Mouse (Mus musculus): ENCODE measurements around the gene Prkn. TPM values are rescaled to one million over a fixed set of nuclear protein-coding genes. Genes with fewer than 3 reads are reported as not detected.

The Prkn gene
- total and polyA plus RNA-seq, 3 experiments, result 4.5 to 10.6 (median 10.3) TPM

- no peak for DNase-seq
- intact Hi-C loops (cut with DNase I), result no loop called here
These were observed 839.5 kb downstream of the Prkn start for GRCm38 (mm10) chr17:11679716-11680115.

GRCm38 (mm10) chr17:11680456-11680855 is 840.3 kb downstream of the Prkn start:
- Histone ChIP-seq H3K79me2 (replicated peaks; ENCODE audit: control insufficient read depth, insufficient read depth, low read length) (no peaks in the 10 kb centered on the region), H3K9ac (ENCODE audit: low read depth, low read length) (no peak overlapping the region), H3K4me3 (no peak overlapping the region), H3K36me3 (ENCODE audit: control insufficient read depth, insufficient read depth, low read length) (no peaks in the 10 kb centered on the region), H3K27ac (no peak overlapping the region), H3K4me1 (ENCODE audit: control insufficient read depth, insufficient read depth, low read length) (no peaks in the 10 kb centered on the region), H3K27me3 (ENCODE audit: control insufficient read depth, insufficient read depth, low read length) (no peaks in the 10 kb centered on the region)
- TF ChIP-seq POLR2A (IDR thresholded peaks at IDR 0.05; ENCODE audit: insufficient read depth, low read depth, low read length) (no peak), EP300 (IDR thresholded peaks at IDR 0.05; ENCODE audit: insufficient read depth, low read depth, low read length) (no peak), CTCF (IDR thresholded peaks at IDR 0.05) (no peak)
- intact Hi-C loops (cut with DNase I), result no loop called here
- no peak for DNase-seq
- WGBS, result 78% methylated on average over 9 of the region's 9 CpGs

More at GRCm38 (mm10) chr17:11679716-11680115, 839.5 kb downstream of the Prkn start:
- WGBS, result 85% methylated on average over 6 of the region's 6 CpGs
- no peaks in the 10 kb centered on the region for H3K36me3 ChIP-seq (ENCODE audit: control insufficient read depth, insufficient read depth, low read length)
- no peak overlapping the region for H3K9ac ChIP-seq (ENCODE audit: low read depth, low read length)
- no peaks in the 10 kb centered on the region for H3K79me2 ChIP-seq (replicated peaks; ENCODE audit: control insufficient read depth, insufficient read depth, low read length)
- H3K4me1 ChIP-seq (ENCODE audit: control insufficient read depth, insufficient read depth, low read length), result no peaks in the 10 kb centered on the region
- H3K27ac ChIP-seq, result no peak overlapping the region
- no peak overlapping the region for H3K4me3 ChIP-seq
- TF ChIP-seq POLR2A (IDR thresholded peaks at IDR 0.05; ENCODE audit: insufficient read depth, low read depth, low read length) (no peak), EP300 (IDR thresholded peaks at IDR 0.05; ENCODE audit: insufficient read depth, low read depth, low read length) (no peak), CTCF (IDR thresholded peaks at IDR 0.05) (no peak)
- H3K27me3 ChIP-seq (ENCODE audit: control insufficient read depth, insufficient read depth, low read length), result no peaks in the 10 kb centered on the region

- Histone ChIP-seq H3K79me2 (replicated peaks; ENCODE audit: control insufficient read depth, insufficient read depth, low read length) (no peaks in the 10 kb centered on the region), H3K27me3 (ENCODE audit: control insufficient read depth, insufficient read depth, low read length) (no peaks in the 10 kb centered on the region), H3K9ac (ENCODE audit: low read depth, low read length) (no peak overlapping the region), H3K36me3 (ENCODE audit: control insufficient read depth, insufficient read depth, low read length) (no peaks in the 10 kb centered on the region), H3K27ac (no peak overlapping the region), H3K4me1 (ENCODE audit: control insufficient read depth, insufficient read depth, low read length) (no peaks in the 10 kb centered on the region), H3K4me3 (no peak overlapping the region)
- 67% methylated on average over 11 of the region's 11 CpGs for WGBS
- DNase-seq, result no peak
- TF ChIP-seq POLR2A (IDR thresholded peaks at IDR 0.05; ENCODE audit: insufficient read depth, low read depth, low read length) (no peak), EP300 (IDR thresholded peaks at IDR 0.05; ENCODE audit: insufficient read depth, low read depth, low read length) (no peak), CTCF (IDR thresholded peaks at IDR 0.05) (no peak)
- intact Hi-C loops (cut with DNase I), result no loop called here
These were observed 841.7 kb downstream of the Prkn start for GRCm38 (mm10) chr17:11681825-11682372.

GRCm38 (mm10) chr17:11705005-11705404 is 864.8 kb downstream of the Prkn start:
- 76% methylated on average over 4 of the region's 4 CpGs for WGBS
- DNase-seq, result no peak

GRCm38 (mm10) chr17:11705761-11706160 is 865.6 kb downstream of the Prkn start:
- DNase-seq, result no peak
- Histone ChIP-seq H3K9ac (ENCODE audit: low read depth, low read length) (no peak overlapping the region), H3K36me3 (ENCODE audit: control insufficient read depth, insufficient read depth, low read length) (no peaks in the 10 kb centered on the region), H3K27me3 (ENCODE audit: control insufficient read depth, insufficient read depth, low read length) (no peaks in the 10 kb centered on the region), H3K27ac (no peak overlapping the region), H3K79me2 (replicated peaks; ENCODE audit: control insufficient read depth, insufficient read depth, low read length) (no peaks in the 10 kb centered on the region), H3K4me1 (ENCODE audit: control insufficient read depth, insufficient read depth, low read length) (no peaks in the 10 kb centered on the region), H3K4me3 (no peak overlapping the region)
- intact Hi-C loops (cut with DNase I), result no loop called here
- WGBS, result 83% methylated on average over 9 of the region's 9 CpGs
- TF ChIP-seq EP300 (IDR thresholded peaks at IDR 0.05; ENCODE audit: insufficient read depth, low read depth, low read length), result no peak
- no peak for TF ChIP-seq POLR2A (IDR thresholded peaks at IDR 0.05; ENCODE audit: insufficient read depth, low read depth, low read length)
- TF ChIP-seq CTCF (IDR thresholded peaks at IDR 0.05), result no peak

More at GRCm38 (mm10) chr17:11705005-11705404, 864.8 kb downstream of the Prkn start:
- no peak overlapping the region for H3K9ac ChIP-seq (ENCODE audit: low read depth, low read length)
- H3K79me2 ChIP-seq (replicated peaks; ENCODE audit: control insufficient read depth, insufficient read depth, low read length), result no peaks in the 10 kb centered on the region
- intact Hi-C loops (cut with DNase I), result no loop called here
- no peak overlapping the region for H3K27ac ChIP-seq
- H3K36me3 ChIP-seq (ENCODE audit: control insufficient read depth, insufficient read depth, low read length), result no peaks in the 10 kb centered on the region
- H3K4me3 ChIP-seq, result no peak overlapping the region
- no peaks in the 10 kb centered on the region for H3K4me1 ChIP-seq (ENCODE audit: control insufficient read depth, insufficient read depth, low read length)
- no peaks in the 10 kb centered on the region for H3K27me3 ChIP-seq (ENCODE audit: control insufficient read depth, insufficient read depth, low read length)
- TF ChIP-seq EP300 (IDR thresholded peaks at IDR 0.05; ENCODE audit: insufficient read depth, low read depth, low read length) (no peak), POLR2A (IDR thresholded peaks at IDR 0.05; ENCODE audit: insufficient read depth, low read depth, low read length) (no peak), CTCF (IDR thresholded peaks at IDR 0.05) (no peak)

- H3K79me2 ChIP-seq (replicated peaks; ENCODE audit: control insufficient read depth, insufficient read depth, low read length), result no peaks in the 10 kb centered on the region
- H3K4me3 ChIP-seq, result no peak overlapping the region
- TF ChIP-seq CTCF (IDR thresholded peaks at IDR 0.05), result no peak
- no peak for TF ChIP-seq POLR2A (IDR thresholded peaks at IDR 0.05; ENCODE audit: insufficient read depth, low read depth, low read length)
- TF ChIP-seq EP300 (IDR thresholded peaks at IDR 0.05; ENCODE audit: insufficient read depth, low read depth, low read length), result no peak
- 44% methylated on average over 4 of the region's 4 CpGs for WGBS
- no peak overlapping the region for H3K9ac ChIP-seq (ENCODE audit: low read depth, low read length)
- H3K27me3 ChIP-seq (ENCODE audit: control insufficient read depth, insufficient read depth, low read length), result no peaks in the 10 kb centered on the region
- intact Hi-C loops (cut with DNase I), result no loop called here
- H3K36me3 ChIP-seq (ENCODE audit: control insufficient read depth, insufficient read depth, low read length), result no peaks in the 10 kb centered on the region
- H3K4me1 ChIP-seq (ENCODE audit: control insufficient read depth, insufficient read depth, low read length), result no peaks in the 10 kb centered on the region
- no peak for DNase-seq
- no peak overlapping the region for H3K27ac ChIP-seq
These were observed 871.9 kb downstream of the Prkn start for GRCm38 (mm10) chr17:11712066-11712465.
